Mouse (Mus musculus) kidney, adult 11 months (tissue): ENCODE results near the gene Fbxo44.
A peak's percentile ranks its signal among the peaks of the same experiment; 100 is the strongest.
"Not testable (repeated sequence)": the region's sequence is repeated elsewhere in the genome, so short reads cannot be mapped to it uniquely, and the experiment has no call there.

Source experiments
- DNase-seq: peaks from one replicate; pipeline ENCODE4 v3.0.0; 2022

The Fbxo44 gene

DNA sequence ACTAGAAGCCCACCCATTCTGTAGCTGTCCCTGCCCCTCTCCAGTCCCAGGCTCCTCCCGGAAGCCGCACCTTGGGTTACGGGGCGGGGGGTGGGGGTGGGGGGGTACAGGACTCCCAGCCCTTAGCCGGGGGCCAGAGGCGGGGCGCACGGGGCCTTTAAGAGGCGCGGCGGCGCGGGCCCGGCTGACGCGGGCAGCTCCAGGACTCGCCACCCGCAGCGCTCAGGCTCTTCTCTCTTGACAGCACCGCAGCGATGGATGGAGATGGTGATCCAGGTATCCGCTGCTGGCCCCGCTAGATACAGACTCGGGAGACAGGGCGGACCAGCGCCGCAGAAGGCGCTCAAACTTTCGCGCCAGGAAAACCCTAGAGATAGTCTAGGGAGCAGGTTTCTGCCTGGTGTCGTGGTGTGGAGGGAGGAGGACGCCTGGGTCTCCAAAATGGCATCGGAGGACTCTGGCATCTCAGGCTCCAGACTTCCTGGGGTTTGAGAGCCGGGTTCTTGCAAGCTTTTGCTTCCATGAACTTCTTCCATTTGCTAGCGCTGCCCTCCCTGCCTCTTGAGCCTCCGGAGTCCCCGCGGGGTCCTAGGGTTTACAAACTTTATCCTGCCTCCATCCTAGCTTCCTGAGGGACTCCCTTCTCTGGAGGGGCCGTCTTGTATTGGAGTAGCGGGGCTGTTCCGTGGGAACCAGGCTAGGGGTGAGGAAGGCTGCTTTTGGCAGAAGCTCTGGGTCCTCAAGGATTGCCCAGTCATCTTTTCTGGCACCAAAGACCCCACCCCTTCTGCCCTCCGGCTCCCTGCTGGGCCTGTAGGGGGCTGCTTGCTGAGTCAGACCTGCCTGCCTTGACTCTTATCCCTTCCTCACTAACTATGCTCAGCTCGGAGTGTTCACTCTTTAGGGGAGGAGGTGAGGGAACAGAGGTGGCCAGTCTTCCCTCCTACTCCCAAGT is at the start of gene Fbxo44, which contains the start of gene Fbxo2:
Gene Fbxo44 (minus strand): TSS at position 47 of the 955 bp plus-strand sequence.
Gene Fbxo2 (plus strand): TSS at position 186 of the 955 bp plus-strand sequence.
- no peak for DNase-seq

DNA sequence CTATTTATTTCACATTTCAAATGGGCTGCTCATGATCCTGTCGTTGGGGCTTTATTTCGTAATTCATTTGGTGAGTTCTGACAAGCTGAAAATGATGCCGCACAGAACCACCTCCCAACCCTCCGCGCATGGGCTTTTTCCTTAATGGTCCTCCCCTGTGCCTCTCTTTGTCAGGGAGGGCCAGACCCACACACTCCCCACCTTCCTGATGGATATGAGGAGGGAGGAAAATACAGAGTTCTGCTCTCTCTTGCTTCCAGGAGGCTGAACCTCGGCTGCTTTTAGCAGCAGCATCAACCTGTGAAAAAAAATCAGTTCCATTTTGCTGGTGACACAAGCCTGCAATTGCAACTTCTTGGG is 44.6 kb upstream of the Fbxo44 start:
- no peak for DNase-seq

DNA sequence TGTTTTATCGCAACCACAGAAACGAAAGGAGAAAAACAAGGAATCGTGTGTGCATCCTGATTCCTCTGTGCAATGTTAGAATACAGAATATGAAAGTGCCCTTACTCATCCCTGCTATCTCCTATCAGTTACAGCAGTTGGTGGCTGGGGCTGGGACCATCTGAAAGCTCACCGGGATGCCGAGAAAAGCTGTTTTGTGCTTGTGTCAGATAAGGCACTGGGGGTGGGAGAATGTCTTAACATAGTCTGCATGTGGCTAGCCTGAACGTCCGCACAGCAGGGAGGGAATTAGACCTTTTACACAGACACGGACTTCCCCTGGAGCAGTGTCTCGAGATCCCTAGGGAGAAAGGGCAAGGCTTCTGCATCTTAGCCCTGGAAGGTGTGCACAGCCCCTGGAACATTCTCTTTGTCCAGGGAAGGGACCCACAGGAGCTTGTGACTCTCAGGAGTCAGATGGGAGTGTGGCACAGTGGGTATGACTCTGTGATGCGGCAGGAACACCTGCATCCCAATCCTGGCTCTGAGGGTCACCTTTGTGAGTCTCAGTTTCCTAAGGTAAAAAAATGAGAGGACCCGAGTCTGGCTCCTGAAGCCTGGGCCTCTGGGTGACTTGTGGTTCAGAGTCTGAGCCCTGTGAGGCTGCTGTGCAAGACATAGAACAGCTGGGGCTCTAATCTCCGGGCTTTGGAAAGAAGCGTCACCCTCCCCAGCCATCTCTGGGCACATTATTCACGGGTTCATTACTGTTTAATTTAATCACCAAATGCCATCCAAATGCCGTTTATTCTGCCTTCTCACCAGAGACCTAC is 44.0 kb upstream of the Fbxo44 start:
- no peak for DNase-seq

DNA sequence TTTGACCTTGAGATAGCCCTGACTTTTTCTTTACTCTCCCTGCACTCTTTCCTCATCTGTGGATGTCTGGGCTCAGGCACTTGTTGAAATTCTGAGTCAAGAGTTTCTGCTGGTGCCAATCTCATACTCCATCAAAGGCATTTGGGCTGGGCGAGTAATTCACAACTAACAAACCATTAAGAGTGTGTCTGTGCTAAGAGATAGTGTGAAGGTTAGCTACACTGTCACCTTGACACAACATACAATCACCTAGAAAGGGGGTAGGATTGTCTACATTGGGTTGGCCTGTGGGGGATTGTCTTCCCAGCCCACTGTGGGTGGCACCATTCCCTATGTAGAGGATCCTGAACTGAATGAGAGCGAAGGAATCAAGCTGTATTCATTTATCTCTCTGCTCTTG is 43.3 kb upstream of the Fbxo44 start:
- no peak for DNase-seq

DNA sequence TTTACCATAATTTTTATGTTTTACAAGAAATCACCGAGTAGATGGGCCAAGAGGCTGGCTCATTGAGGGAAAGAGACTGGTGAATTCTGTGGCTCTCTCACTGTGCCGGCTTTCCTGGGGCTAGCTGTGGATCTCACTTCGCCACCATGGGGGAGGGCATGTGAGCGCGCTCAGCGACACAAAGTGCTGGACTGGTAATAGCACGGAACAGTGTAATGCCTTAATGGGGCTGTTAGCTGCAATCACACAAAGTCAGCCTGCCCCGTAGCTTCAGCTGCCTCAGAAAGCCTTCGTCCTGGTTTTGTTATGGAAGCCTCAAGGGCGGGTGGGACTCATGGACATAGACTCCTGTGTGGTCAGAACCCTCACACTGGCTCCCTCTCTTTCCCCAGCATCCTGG is 38.4 kb upstream of the Fbxo44 start:
- DNase-seq: no peak

DNA sequence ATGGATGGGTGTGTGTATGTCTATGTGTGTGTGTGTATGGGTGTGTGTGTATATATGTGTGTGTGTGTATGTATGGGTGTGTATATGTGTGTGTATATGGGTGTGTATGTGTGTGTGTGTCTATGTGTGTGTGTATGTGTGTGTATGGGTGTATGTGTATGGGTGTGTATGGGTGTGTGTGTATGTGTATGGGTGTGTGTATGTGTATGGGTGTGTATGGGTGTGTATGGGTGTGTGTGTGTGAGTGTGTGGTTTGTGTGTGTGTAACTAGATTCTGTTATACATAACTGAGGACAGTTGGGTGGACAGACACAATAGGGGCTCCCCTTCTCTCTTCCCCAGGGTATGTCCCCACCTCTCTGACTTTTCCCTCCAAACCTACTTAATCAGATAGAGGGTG is 34.1 kb upstream of the Fbxo44 start:
- DNase-seq: no peak

DNA sequence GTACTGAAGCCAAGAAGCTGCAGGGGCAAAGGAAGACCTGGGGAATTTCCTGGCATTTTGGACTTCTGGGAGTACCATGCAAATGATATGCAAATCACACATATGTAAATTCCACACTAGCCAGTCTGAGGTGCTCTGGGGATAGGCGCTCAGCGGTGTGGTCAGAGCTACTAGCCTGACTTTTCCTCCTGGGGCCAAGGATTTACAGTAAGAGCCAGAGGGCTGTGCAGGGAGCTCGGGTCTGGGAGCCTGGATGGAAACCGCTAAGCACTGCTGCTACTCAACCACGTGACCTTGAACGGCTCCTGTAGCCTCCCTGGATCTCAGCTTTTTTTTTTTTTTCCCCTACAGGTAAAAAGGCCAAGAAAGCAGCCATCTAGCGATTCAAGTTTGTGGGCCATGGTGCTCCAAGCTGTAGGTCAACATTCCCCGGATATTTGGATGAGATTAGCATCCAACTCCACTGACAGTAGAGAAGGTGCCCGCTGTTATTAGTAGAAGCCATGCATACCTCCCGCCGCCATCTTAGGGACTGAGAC is 32.5 kb upstream of the Fbxo44 start:
- peak; percentile 9 for DNase-seq

DNA sequence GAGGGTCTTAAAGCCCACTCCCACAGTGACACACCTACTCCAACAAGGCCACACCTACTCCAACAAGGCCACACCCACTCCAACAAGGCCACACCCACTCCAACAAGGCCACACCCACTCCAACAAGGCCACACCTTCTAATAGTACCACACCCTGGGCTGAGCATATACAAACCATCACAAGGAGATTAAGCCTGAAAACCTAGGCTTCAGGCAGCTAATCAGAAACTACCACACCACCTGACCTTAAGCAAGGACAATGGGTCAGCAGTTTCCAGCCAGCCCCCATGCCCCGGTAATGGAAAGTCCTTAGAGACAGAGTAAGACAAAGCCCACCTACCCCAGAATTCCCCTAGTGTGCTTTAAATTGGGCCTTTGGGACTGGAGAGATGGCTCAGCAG is 28.5 kb upstream of the Fbxo44 start:
- not testable (repeated sequence) for DNase-seq

DNA sequence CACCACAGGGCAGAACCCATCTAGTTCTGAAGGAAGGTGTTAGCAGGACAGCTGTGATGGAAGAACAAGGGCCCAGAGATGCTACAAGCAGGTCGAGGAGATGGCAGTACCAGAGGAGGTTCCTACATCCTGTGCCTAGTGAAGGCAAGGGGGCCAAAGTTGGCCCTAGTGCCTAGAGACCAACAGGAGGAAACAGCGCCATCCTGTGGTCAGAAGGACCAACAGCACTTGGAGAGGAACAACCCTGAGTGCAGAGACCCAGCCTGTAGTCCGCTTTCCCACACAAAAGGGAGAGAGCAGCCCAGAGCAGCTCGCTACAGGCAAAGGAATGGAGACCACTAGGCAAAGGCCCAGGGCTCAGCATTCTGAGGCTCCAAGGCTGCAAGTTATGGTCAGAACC is 25.5 kb upstream of the Fbxo44 start:
- no peak for DNase-seq

DNA sequence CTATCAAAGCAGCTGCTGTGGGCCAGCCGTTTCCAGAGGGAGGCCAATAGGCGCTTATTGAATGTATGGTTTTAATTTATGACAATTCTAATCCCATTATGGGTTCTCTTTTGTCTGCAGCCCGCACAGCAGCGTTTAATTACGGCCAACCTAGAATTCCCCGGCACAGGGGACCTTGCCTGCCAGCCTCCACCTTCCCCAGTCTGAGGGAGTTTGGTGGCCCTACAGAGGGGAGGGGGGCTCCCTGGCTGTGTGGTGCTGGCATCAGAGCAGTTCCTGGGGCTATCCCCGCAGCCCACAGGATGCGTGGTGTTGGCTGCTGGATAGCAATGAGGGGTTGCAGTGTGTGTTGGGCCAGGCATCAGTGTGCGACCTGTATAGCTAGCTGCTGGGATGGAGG is 24.3 kb upstream of the Fbxo44 start:
- DNase-seq: no peak

DNA sequence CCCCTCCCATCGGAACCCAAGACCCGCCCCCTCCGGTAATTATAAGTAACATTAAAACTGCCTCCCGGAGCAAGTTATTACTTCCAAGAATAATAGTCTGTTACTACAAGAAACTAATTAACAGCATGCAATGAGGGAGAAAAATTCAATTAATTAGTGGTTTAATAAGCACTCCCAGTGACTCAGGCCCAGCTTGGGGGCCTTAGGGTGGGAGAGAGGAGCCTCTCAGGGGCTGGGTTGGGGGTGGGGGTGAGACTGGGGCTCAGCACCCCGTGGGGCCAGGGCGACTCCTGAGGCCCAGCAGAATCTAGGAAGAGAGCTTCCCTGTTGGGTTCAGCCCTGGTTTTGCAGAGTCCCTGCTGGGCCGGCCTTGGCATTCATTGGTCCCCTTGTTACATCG is 22.1 kb upstream of the Fbxo44 start:
- DNase-seq: no peak

DNA sequence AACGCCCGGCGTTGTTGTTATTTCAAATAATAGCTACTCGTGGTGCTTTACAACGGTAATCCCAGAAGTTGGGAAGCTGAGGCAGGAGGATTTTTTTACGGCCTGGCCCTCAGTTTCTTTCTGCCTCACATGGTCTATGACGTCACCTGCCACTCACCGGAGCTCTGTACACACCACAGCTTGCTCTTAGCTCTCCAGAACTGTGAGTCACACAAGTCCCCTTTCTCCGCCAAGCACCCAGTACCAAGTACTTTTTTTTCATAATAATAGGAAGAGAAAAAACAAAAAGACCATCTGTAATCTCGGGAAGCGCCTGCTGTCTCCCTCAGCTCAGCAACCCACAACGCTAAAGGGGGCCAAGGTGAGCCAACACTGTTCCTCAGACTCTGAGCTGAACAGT is 21.2 kb upstream of the Fbxo44 start:
- no peak for DNase-seq

DNA sequence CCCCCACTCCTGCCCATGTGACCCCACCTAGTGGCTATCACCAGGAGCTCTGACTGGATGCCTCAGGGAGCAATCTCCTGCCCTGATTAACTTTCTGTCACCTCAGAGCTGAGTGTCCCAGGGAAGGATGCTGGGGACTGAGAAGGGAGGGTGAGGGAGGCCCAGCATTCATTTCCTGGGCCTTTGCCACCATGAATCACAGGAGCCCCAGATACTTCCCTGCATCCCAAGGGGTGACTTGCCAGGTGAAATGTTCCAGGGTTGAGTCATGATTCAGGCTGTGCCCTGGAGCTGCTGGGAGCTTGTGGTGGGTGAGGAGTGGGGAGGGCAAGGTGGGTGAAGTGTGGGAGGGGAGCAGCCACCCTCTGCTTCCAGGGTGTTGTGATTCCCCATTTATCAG is 17.4 kb upstream of the Fbxo44 start:
- no peak for DNase-seq

DNA sequence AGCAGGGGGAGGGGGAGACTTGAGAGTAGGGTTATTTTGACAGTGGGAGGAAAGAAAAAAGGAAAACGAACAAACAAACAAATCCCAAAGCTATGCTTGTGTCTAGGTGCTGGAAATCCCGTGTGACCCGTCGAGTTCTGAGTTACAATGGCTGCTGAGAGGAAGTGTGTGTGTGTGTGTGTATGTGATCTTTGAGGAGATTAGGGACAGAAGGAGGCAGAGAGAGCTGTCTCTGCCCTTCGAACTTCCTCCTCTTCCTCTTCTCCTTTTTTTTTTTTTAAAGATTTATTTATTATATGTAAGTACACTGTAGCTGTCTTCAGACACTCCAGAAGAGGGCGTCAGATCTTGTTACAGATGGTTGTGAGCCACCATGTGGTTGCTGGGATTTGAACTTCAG is 16.3 kb upstream of the Fbxo44 start:
- DNase-seq: not testable (repeated sequence)

DNA sequence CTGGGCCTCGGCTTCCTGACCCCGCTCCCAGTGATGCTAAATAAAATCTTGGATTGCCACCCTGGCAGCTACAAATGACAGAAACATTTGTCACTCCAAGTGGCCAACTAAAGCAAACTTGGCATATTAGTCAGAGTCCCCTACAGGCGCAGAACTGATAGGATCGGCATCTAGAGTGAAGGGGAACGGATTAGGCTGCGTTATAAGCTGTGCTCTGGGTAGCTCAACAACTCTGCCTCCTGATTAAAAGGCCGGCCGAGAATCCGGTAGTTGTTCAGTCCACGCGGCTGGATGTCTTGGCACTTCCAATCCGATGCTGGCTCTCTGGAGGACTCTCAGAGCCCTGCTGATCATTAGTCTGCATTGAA is 14.2 kb upstream of the Fbxo44 start:
- DNase-seq: no peak

DNA sequence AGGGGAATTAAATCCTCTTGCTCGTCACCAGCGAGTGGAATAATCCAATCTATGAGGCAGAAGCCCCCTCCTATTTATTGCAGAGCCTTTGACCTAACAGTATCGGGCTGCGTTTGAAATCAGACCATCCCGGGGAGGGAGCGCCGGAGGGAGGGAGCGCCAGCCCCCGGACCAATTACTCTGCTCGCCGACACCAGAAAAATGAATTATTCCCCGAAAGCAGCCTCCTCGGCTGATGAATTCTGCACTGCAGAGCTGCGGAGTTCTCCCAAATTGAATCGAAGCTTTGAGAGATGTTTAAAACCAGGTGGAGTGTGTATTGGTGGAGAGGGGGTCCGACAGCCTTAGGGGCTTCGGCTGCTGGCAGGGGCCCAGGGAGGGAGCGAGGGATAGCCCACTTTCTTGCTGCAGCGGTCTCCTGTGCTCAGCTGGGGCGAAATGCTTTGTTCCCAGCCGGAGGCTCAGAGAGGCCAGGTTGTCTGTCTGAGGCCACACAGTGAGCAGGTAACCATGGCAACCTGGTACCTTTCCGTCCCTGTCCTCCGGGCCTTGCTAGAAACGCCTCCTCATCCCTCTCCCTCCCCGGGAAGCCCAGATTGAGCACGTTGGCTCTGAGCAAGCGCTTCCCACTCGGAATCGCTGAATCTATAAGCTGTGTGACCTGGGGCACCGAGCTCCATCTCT is 13.7 kb upstream of the Fbxo44 start:
- no peak for DNase-seq

DNA sequence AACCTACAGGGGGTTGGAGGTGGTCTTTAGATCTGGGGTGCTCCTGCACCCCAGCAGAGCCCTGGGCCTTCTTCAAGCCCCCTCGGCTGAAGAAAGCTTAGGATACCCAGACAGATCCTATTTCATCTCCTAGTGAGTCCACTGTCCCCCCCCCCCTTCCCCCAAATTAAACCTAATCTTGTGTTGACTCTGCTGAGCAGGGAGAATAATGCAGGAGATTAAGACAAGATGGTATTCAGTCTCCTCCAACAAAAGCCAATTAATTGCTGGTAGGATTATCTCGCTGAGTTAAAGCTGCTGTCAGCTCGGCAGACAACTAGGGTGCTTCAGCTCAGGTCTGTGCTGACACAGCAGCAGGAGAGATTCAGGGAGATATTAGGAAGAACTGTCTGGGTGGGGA is 11.0 kb upstream of the Fbxo44 start:
- no peak for DNase-seq

DNA sequence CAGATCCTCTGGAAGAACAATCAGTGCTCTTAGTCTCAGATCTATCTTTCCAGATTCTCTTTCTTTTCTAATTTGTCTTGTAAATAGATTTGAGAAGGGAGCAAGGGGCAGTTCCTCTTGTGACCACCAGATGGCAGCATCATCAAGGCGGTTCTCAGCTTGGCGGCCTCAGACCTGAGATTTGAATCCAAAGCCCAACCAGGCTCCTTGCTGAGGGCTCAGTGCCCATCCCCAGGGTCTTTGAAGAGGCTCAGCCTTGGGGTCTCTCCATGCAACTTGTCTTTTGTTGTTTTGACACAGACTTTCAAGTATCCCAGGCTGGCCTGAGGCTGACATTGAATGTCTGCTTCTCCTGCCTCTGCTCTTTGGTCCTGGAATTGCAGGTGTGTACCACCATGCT is 10.6 kb upstream of the Fbxo44 start:
- DNase-seq: peak; percentile 23

DNA sequence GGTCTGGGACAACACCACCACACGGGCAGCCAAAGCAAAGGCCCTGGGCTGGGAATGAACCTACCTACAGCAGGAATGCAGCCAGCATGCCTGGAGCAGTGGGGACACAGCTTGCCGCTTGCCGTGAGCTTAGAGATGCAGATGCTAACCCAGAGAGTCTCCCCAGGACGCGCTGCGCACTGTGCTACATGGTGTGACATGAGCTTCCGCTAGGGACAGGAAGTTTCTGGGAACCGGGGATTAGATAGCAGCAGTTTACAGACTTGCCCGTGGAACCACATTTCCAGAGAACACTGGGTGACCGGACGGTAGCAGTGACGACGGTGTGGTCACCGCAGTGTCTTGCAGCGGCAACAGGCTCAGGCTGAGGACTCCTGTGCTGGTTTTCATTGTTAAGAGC is 9.3 kb upstream of the Fbxo44 start:
- no peak for DNase-seq

DNA sequence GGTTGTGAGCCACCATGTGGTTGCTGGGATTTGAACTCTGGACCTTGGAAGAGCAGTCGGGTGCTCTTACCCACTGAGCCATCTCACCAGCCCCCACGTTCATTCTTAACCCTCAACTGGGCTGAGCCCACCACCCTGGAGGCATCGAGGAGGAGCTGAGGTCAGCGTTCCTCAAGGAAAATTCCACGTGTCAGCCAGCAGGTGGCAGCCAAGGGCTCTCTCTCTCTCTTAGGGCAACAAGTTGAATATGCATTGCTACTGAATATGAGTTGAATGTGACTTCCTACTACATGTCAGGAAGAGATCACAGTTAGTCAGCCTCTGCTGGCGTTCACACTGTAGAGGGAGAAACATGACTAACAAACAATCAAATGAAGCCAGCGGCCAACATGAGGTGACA is 8.0 kb upstream of the Fbxo44 start:
- no peak for DNase-seq

DNA sequence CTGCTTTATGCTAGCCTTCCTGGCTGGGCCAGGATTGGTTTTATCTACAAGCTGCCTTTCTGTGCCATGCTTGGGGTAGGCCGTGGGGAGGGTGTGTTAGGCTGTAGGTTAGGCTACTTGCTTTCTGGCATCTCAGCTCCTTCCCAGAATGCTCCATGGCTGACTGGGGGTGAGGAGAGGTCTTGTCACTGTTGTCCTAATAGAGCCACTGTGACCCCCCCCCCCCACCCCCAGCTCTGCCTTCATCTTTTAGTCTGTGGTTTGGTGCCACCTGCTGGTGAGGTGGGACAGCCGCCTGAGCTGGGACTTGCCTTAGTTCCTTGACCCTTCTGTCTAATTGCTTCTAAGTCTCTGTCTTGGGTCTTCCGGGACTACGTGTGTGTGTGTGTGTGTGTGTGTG is 6.7 kb upstream of the Fbxo44 start:
- peak; percentile 51 for DNase-seq

DNA sequence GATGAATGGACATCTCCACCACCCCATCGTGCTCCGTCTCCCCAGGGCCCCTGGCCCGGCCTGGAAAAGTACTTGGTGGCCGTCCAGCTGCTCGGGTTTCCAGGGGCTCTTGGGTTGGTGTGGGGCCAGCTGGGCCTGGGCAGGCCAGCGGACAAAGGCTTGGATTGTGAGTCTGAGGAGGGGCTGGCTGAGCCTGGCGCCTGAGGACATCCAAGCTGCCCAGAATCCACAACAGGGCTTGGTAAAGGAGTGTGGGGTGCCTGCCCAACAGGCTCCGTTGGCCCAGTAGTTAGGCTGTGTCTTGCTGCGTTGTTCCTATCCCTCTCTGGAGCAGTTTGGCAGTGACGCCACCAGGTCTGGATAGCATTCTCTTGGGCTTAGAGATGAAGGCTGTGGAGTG is 6.1 kb upstream of the Fbxo44 start:
- no peak for DNase-seq

DNA sequence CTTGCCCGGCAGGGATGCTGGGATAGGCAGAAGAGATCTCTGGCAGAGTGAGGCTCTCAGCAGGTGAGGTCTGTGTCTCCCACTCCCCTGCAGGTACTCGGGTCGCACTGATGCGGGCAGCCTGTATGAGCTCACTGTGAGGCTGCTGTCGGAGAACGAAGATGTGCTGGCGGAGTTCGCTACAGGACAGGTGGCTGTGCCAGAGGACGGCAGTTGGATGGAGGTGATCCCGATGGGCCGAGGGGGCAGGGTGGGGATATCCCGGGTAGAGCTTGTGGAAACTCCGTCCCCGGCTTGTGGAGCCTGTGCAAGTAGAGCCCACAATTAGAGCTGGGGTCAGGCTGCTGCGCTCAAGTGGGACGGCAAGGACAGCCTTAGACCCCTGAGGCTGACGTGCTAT is 5.3 kb upstream of the Fbxo44 start:
- no peak for DNase-seq
